Mouse (Mus musculus): ENCODE measurements at regions not wholly inside any gene's neighbourhood (a gene's known extent, or its start where the extent isn't known, plus 50 kb on each side); places are given as distances from the start of the nearest gene placed in this dataset.

DNA sequence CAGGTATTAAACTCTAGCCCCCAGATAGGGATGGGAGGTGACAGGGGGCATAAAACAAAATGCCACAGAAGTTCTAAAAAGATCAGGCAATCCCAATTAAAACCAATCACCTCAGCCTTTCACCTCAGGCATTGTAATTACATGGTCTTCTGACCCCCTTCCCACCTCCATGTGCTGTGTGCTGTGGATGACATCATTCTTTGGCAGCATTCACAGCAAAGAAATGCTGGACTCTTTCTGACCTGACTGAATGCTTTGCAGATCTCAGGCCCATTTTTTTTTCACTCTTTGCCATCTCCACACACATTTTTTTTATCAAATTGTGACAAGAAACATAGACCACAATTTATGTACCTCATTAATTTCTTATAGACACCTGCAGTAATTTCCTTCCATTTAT, 659.1 kb downstream of the Inhba start:
- no peak for DNase-seq

DNA sequence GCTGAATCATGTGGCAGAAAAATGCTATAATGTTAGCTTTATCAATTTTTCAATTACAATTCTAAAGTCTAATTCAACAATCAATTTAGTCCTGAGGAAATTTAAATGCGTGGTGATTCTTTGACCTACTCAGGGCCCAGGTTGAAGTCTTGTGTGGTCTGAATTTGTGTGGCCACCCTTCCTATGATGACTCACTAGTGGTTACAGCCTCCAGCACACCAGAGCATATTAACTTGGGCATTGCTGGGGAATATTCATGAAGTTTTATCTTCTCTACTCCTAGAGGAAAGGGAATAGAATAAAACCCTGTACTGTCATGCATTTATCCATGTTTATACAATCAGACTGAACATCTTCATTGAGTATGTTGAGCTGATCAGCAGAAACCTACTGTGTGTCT, 665.2 kb downstream of the Inhba start:
- DNase-seq = no peak

DNA sequence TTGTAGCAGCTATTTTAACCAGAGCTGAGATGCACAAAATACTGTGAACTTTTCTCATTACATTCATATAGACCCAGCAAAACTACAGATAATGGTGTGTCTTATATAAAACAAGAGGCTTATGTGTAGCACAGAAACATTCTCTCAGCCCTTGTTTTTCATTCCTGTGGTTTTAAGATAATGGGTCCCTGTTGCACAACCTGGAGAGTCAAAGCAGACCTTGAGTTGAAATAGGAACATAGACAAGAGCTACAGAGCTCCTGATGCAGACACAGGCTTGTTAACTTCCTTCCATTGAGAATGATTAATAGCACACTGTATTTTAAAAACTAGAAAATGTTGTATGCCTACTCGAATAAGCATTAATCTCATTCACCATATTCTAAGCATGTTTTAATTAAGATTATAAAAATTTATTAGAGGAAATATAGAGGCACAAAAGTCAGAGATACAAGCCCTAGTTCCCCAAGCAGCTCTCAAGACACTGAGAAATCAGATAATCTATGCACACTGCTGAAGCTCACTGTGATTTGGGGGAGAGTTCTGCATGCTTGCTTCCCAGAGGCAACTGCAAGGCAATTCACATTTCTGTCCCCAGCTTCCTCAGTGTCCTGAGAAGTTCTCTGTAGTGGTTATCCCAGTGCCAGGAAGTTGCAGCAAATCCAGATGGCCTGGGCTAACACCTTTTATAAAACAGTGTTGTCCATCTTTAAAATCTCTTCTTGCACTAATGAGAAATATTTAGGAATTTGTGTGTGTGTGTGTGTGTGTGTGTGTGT, 666.8 kb downstream of the Inhba start:
- no peak for DNase-seq

DNA sequence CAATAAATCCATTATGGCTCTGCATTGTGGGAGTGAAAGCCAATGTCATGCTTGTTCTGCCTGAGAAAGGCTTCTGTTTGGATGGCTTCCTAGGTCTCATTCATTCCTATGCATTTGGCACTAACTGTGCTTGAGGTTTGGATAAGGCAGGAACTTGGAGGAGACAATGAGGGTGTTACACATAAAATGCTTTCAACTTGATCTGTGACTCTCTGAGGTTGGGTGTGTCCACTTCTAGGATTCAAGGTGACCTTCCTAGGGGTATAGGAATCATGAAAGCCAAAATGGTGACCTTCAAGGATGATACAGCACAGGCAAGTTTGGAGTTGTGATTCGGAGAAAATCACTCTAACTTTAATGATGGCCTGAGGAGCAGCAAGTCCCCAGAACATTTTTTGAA, 682.5 kb downstream of the Inhba start:
- no peak for DNase-seq

DNA sequence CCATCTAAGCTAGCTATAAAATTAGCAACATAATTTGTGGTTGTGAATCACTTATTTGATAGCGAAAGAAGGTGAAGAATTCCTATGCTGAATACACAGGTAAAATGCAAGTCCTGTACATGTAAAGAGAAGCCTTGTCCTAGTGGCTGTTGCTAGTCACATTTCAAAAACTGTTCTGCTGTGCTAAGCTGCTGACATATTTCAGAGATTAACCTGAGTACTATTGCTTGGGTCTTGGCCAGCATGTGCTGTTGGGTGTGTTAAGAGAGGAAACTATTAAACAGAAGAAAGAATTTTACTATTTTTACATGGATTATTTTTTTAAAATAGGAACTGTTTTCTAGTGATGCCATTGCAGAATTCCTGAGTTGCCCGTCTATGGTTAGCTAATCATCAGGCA, 689.3 kb downstream of the Inhba start:
- no peak for DNase-seq

DNA sequence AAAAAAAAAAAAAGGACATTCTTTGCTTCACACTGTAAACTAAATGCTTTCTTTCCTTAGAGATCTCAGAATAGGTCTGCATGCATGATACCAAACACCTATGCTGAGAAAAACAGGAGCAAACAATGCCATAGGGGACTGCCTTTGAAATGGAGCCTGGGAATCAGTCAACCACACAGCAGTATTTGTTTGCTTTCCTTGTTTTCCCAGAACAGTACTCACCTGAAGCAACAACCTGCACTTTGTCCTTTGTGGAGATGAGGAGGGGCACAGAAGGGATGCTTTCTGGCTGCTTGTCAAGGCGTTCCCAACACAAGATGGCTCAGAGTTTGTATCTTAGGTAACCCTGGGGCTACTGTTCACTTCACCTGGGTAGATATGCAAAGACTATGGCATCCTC, 690.5 kb downstream of the Inhba start:
- DNase-seq = no peak

DNA sequence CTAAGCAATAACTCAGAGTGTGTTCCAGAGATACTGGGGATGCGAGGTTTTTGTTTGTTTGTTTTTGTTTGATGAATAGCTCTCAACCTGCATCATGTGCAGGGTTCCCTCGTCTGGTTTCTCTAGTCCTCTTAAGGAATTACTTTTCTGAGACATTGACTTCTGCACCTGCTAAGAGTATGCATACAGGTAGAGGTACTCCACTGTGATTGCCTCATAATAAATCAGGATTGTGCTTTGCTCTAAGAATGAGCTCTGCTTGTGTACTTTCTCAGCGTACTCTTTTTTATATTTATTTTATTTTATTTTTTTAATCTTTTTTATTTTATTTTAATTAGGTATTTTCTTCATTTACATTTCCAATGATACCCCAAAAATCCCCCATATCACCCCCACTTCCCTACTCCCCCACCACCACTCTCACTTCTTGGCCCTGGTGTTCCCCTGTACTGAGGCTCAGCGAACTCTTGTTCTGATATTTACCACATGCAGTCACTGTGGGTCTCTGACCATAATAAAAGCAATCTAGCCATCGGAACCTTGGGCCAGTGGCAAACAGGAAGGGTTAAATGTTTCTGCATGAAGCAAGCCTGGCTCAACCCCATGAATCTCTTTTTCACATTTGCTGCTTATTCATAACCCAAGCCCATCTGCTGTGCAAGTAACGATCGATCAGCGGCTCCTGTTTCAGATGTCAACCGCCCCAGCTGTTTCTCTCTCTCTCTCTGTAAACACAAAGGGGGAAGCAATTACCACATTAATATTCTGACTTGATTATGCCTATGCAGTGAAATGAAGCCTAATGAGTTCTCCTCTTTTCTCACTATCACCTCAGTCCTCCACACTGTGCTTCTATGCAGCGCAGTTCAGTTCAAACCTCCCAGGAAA, 693.8 kb downstream of the Inhba start:
- DNase-seq = no peak

DNA sequence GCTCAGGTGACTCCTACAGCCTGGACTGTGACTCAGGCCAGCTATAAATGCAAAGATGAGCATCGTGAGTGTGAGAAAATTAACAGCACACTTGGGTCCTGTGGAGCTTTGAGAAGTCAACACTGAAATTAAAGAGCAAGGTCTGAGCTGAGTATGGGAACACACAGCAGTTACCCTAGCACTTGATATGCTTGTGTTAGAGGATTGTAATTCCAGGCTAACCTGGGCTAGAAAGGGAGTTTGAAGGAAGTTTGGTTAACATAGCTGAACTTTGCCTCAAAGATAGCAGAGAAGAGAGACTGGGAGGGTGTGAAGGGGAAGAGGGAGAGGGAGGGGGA, 694.4 kb downstream of the Inhba start:
- no peak for DNase-seq

DNA sequence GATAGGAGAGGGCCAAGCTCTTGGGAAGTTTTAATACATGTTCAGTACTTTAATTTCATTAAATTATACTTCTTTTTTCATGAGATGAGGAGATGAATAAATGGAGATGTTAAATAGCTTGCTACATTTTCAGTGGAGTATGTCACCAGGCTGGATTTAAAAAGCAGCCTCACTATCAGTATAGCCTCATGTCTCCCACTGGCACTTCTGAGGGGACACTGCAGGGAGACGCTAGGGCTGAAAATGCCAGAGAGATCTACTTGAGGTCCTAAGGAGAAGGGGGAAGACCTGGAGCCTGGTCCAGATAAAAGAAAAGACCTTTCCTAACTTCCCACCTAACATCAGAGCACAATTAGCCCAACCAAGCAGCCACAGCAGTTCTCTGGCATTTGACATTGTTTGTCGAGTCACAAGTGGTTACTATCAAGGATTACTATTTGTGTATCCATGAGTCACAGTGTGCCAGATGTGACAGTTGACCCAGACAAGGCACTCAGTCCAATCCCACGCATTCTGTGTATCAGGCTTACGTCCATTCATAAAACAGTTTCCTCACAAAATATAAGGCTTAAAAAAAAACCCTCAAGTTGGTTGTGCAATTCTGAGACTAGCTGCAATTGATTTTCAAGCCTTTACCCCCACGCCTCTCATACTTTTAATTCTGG, 703.8 kb downstream of the Inhba start:
- DNase-seq = no peak

DNA sequence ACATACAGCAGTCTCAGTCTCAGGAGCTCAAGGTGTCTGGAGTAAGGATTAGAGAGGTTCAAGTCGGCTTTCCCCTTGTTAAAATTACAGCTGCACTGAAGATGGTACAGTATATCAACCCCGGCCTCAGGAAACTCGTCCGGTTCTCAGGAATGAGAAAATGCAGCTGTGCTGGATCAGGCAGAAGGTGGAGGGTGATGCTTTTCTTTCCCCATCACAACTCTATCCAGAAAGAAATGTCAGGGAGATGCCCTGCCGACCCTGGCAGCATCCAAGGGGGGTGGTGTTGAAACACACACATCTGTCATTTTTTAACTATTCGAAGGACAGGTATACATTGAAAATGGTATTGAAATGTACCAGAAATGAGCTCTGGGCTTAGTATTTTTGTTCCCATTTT, 704.7 kb downstream of the Inhba start:
- no peak for DNase-seq

DNA sequence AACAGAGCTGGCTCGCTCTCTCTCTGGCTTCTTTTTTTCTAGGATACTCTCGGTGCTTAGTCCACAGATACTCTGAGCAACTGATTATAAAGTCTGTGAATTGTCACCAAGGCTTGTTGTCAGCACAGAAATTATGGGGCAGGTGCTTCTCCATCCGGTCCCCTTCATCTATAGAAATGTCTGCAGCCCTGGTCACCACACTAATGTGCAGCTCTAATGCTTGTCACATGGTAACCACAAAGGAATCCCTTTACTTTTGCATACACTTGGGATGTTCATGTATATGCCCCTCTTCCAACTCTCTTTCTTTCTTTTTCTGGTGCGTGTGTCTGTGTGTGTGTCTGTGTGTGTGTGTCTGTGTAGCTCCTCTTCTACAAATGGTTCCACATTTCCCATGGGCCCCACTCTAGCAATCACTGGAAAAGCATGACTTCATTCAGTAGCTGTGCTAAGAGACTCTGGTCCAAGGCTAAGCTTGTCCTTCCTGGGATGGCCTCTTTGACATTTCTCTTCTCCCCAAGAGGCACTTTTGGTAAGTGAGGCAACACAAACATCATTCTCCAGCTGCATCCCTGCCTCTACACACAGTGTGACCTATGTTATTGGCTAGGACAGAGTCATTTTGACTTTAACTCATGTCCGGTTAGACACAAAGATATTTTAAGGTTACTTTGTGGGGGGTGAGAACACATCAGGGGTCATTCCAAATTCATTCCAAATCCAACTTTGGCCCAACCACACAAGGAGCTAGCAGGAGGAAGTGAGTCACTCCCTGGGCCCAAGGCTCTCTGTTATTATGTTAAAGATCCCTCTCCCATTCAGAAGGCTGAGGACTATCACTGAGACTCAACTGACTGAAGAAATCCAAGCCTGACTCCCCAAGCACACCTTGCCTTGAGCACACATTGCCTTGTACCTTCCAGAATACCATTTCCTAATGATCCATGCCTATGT, 705.4 kb downstream of the Inhba start:
- no peak for DNase-seq

DNA sequence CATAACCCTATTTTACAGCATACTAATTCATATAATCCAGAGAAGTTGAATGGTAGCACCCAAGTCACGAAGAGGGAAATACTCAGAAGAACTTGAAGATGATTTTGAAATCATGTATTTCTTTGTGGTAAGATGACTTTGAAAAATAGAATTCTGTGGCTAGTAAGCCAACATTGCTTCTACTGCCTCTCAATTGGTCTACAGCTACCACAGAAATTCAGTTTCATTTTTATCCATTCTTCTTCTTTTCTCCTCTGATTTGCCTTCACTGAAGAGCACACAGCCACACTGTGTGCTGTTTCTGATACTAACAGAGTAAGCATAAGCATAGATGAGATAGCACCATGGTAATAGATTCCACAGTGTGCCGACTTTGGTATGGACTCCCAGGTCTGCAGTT, 708.4 kb downstream of the Inhba start:
- no peak for DNase-seq

DNA sequence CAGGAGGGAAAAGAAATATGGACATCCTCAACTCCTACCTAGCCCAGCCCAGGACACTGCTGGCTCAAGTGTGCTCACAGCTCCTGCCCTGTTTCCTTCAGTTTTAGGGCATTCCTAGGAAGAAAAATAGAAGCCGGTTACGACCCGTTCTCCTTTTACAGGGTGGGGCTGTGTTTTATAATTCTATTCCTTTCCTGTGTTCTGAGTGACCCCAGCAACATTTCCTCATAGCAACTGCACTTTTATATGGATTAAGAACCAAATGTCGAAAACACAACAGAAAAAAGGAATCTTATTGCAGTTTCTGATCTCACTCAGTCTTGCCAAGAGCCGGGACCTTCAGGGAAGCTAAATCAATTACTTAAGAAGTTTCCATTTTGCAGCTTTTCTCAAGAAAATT, 713.7 kb downstream of the Inhba start:
- no peak for DNase-seq

DNA sequence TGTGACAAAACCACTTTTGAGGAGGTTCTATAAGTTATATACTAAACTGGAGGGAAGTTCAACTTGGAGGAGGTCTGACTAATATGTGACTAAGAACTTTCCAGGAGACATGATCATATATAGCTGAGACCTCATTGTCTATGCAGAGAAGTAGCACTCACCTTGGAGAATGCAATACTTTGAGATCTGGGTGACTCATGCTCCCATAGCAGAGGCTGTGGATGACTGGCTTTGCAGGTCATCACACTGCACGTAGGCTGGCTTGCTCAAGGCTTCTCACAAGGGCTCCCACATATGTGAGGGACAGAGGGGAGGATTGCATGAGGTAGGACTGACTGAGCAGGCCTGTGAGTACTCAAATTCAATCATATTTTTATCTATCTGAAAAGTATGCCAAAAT, 726.7 kb downstream of the Inhba start:
- DNase-seq = peak; percentile 45

DNA sequence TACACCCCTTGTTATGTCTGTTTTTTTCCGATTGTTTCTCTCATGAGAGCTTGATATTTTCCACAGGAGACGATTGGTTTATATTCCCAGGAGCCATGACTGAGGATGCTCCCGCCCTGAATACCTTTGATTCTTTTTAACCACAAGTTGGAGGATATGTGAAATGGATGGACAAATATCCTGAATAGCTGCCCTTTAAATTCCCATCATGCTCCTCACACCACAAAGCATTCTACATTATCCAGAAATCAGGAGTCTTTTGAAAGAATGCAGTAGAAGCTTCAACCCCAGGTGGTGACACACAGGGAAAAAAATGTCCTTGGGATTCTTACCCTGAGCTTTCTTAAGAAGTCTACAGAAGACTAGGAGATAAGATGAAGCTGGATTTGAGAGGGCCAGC, 727.9 kb downstream of the Inhba start:
- no peak for DNase-seq

DNA sequence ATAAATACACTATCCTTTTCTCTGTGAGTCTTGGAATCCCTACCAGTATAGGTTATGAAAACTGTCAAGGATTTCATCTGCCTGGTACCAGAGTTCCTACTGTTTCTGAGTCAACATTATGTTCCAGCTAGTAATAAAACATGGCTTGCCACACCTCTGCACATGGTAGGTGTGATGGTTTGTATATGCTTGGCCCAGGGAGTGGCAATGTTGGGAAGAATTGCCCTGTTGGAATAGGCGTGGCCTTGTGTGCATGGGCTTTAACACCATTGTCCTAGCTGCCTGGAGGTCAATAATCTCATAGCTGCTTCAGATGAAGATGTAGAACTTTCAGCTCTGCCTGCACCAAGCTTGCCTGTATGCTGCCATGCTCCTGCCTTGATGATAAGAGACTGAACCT, 732.6 kb downstream of the Inhba start:
- no peak for DNase-seq

DNA sequence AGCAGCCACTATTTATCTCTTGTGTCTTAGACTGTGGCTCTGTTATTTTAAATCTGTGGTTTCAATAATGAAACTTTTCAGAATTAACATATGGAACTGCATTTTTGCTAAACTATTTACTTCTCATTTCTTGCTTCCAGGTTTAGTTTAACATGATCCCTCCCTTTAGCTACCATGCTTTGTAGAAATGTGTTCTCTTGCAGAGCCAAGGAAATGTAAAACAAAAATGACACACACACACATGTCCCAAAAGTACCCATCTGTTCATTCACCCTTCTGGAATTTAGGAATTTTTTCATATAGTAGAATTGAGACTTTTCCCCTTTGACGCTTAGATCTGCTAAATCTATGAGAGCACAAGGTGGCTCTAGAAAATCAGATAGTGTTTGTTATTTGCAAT, 734.0 kb downstream of the Inhba start:
- DNase-seq = no peak

DNA sequence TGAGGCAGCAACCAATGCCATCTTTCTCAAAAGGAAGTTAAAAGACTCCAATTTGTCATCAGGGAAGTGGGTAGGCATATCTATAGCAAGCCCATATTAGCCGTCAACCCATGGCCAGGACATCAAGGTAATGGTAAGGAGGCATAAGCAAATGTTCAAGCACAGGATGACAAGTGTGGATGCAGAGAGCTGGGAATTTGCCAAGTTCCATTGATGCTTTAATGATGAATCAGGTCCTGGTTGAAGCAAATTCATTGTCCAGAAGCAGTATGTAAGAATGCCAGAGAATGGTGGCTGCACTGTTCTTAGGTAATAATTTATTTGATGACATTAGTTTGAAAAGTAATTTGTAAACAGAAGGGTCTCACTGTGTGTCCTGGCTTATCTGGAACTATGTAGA, 734.8 kb downstream of the Inhba start:
- no peak for DNase-seq

DNA sequence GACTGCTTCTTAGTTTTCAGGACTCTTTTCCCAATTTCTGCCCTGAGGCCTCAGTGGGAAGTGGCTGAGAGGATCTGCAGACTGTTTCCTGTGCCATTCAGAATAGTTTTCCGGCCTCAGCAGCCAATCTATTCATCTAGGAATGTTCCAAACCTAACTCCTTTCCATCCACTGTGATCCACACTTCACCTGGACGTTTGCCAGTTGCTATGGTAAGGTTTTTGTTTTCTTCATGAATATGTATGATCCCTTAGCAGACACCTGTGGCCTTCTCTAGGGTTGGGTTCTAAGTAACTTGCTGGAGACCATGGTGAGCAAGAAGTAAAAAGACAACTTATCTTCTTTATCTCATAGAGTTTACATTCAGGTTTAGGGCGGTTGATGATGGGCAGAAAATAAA, 744.6 kb downstream of the Inhba start:
- no peak for DNase-seq

DNA sequence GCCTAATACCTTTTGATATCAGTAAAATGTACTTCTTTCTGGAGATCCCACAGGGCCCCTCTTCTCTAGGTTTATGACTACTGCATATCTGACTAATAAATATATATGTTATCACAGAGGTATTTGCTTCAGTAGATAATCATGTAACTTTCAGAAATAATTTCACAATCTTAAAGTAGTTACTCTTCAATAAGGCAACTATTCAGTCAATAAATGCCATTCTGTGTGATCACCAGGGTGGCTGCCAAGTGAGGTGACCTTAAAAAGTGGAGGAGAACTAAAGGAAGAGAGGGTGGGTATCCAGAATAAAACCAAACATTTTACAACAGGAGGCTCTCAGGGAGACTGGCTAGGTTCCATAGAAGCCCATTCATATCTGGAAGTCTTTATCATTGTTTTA, 748.4 kb downstream of the Inhba start:
- DNase-seq = no peak

DNA sequence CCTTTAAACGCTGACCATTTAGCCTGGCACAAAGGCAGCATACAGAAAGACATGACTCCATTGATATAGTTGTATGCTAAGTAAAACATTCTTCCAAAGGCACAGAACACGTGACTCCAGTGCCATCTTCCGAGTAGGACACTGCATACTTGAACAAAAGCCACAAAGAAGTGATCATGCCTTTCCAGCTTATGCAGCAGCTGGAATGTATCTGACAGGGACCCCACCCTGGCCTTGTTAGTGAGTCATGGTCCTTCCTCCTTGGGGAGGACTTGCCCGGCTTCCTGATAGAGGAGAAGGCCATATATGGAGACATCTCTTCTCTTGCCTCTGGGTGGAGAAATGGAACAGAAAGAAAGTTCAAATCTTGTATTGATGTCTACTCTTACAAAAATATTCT, 749.8 kb downstream of the Inhba start:
- DNase-seq = no peak

DNA sequence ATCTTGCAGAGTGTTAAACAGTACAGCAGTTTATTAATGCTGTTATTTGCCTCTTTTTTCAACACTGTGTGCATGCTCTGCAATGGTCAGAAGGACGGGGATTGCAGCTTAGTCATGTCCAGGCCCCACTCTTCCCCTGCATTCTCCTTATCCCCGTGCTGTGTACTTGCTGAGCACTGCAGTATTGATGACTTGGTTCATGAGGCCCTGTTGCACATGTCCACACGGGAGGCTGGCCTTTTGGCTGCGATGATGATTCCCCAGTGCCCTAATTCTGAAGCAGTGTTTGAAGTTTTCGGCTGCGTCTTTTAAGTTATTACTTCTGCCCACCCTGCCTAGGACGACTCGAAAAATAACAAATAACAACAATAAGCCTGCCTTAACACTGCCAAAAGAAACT, 750.7 kb downstream of the Inhba start:
- DNase-seq = no peak
